Mouse (Mus musculus) hindbrain, embryonic 13.5 days (tissue): ENCODE results near the gene Cdhr5. TPM values are rescaled to one million over a fixed set of nuclear protein-coding genes. Genes with fewer than 3 reads are reported as not detected.

Source experiments
- ATAC-seq: fragments of 200-750 bp; cut with Nextera tagmentation; 2 replicates; pipeline ENCODE4 v1.8.0; 2017; ENCODE audit warnings: moderate TSS enrichment; ENCODE audit not compliant: low FRiP score
- H3K27ac ChIP-seq: fragments of 300-500 bp; sonication (generic); 2 replicates; pipeline ENCODE4 v1.5.1; 2015; ENCODE audit warnings: inconsistent platforms, mild to moderate bottlenecking, moderate library complexity
- H3K27me3 ChIP-seq: fragments of 300-500 bp; sonication (generic); 2 replicates; pipeline ENCODE4 v1.6.1; 2015; ENCODE audit warnings: mild to moderate bottlenecking, inconsistent platforms
- H3K36me3 ChIP-seq: fragments of 300-500 bp; sonication (generic); 2 replicates; pipeline ENCODE4 v1.6.1; 2015; ENCODE audit warnings: mild to moderate bottlenecking, inconsistent platforms
- H3K4me1 ChIP-seq: fragments of 300-500 bp; sonication (generic); replicated peaks from 2 replicates; pipeline ENCODE4 v1.6.1; 2015; ENCODE audit warnings: inconsistent platforms
- H3K4me2 ChIP-seq: fragments of 300-500 bp; sonication (generic); 2 replicates; pipeline ENCODE4 v1.6.1; 2015; ENCODE audit warnings: inconsistent platforms, mild to moderate bottlenecking, moderate library complexity
- H3K4me3 ChIP-seq: fragments of 300-500 bp; sonication (generic); 2 replicates; pipeline ENCODE4 v1.5.1; 2015; ENCODE audit warnings: mild to moderate bottlenecking, inconsistent platforms
- H3K9ac ChIP-seq: fragments of 300-500 bp; sonication (generic); 2 replicates; pipeline ENCODE4 v1.6.1; 2015; ENCODE audit warnings: mild to moderate bottlenecking, inconsistent platforms
- H3K9me3 ChIP-seq: fragments of 300-500 bp; sonication (generic); 2 replicates; pipeline ENCODE4 v1.6.1; 2016; ENCODE audit warnings: inconsistent platforms
- WGBS: fragments of 180-500 bp; shearing (Covaris S2); methylation state at CpG from one replicate; pipeline ENCODE4 v1.1.7; 2015; 5-methylcytosine and 5-hydroxymethylcytosine counted together
- polyA plus RNA-seq: library from polyadenylated mRNA; unstranded; fragments of >200 nt; fragmentation: Nextera tagmentation; extraction: Ambion mirVana; gene quantifications from 2 replicates; pipeline ENCODE4 v1.2.1, GENCODE M21; 2015

The Cdhr5 gene
- not detected in 2 replicates for polyA plus RNA-seq

DNA sequence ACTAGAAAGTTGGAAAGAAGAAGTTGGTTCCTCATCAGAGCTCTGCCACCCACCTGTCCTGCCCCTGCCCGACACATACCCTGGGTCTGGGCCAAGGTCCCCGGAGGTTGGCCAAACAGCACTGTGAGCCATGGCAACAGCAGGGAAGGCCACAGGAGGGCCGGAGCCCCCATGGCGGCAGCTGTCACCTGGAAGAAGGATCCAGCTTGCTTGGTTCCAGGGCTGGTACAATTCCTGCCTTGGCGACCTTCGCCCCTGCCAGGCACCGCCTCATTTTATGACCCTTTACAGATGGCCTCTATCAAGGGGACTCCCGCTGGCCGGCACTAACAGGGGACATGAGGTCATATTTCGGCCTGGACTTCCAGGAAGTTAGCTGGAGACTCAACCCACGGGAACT, at the start of gene Cdhr5:
Gene Cdhr5, minus strand, starts transcription at position 241 of the 400 bp plus-strand sequence.
- H3K9ac ChIP-seq = no peak within 1 kb of the TSS
- ATAC-seq = no peak
- 62% methylated on average over 11 of the region's 11 CpGs for WGBS
- no peak within 1 kb of the TSS for H3K4me2 ChIP-seq
- H3K27ac ChIP-seq = no peak within 1 kb of the TSS
- H3K36me3 ChIP-seq = no peaks in the 10 kb centered on the region
- H3K9me3 ChIP-seq = no peaks in the 10 kb centered on the region
- H3K27me3 ChIP-seq = peaks cover 24% of the 10 kb centered on the region
- no peak within 1 kb of the TSS for H3K4me3 ChIP-seq
- H3K4me1 ChIP-seq = peaks cover 13% of the 10 kb centered on the region

DNA sequence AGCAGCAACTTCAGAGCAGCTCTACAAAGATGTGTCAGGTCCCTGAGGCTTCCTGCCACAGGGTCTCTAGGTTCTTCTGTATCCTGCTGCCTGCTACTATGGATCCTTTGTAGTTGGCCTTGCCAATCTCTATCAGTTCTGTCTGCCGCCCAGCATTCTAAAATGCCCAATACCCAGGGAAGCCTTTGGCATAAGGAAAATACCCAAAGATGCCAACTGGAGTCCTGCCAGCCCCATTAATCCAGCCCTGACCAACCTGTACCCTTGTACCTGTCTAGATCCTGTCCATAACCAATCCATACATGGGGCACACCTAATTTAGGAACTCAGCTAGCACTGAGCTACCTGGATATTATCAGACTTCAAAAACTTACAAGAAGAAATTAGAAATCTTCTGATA, 48.1 kb upstream of the Cdhr5 start:
- H3K36me3 ChIP-seq = peaks cover 45% of the 10 kb centered on the region
- H3K4me3 ChIP-seq = no peak overlapping the region
- peaks cover 40% of the 10 kb centered on the region for H3K4me1 ChIP-seq
- WGBS = 93% methylated on average over 1 of the region's 1 CpGs
- peak overlapping the region; percentile 6; the same call in 1 of the 2 replicates for H3K4me2 ChIP-seq
- no peaks in the 10 kb centered on the region for H3K9me3 ChIP-seq
- peak overlapping the region; percentile 49 for H3K9ac ChIP-seq
- H3K27ac ChIP-seq = no peak overlapping the region
- no peak for ATAC-seq
- H3K27me3 ChIP-seq = no peaks in the 10 kb centered on the region

DNA sequence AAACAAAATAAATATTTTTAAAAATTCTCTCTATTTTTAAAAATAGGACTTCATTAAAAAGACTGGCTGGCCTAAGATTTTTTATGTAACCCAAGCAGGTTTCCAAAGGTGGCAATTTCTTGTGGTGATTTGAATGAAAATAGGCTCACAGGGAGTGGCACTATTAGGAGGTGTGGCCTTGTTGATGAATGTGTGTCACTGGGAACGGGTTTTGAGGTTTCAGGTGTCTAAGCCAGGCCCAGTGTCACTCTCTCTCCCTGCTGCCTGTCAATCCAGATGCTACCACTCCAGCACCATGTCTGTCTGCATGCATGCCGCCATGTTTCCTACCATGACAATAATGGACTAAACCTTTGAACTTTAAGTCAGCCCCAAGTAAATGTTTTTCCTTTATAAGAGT, 42.9 kb upstream of the Cdhr5 start:
- Histone ChIP-seq H3K4me3 (no peak overlapping the region), H3K4me2 (no peak overlapping the region), H3K27me3 (no peaks in the 10 kb centered on the region), H3K9me3 (no peaks in the 10 kb centered on the region), H3K9ac (no peak overlapping the region), H3K4me1 (peaks cover 3% of the 10 kb centered on the region), H3K36me3 (peaks cover 96% of the 10 kb centered on the region), H3K27ac (no peak overlapping the region)
- no peak for ATAC-seq
- WGBS = 73% methylated on average over 2 of the region's 2 CpGs

- no peak overlapping the region for H3K9ac ChIP-seq
- no peaks in the 10 kb centered on the region for H3K4me1 ChIP-seq
- H3K27me3 ChIP-seq = no peaks in the 10 kb centered on the region
- ATAC-seq = no peak
- no peak overlapping the region for H3K27ac ChIP-seq
- peaks cover 98% of the 10 kb centered on the region for H3K36me3 ChIP-seq
- 63% methylated on average over 1 of the region's 1 CpGs for WGBS
- H3K9me3 ChIP-seq = no peaks in the 10 kb centered on the region
- no peak overlapping the region for H3K4me3 ChIP-seq
- no peak overlapping the region for H3K4me2 ChIP-seq
Observed at GRCm38 (mm10) chr7:141317619-141318132, 41.1 kb upstream of the Cdhr5 start.

GRCm38 (mm10) chr7:141315974-141316373, 39.4 kb upstream of the Cdhr5 start:
- H3K27ac ChIP-seq = no peak overlapping the region
- ATAC-seq = no peak
- WGBS = 81% methylated on average over 5 of the region's 5 CpGs
- no peak overlapping the region for H3K4me3 ChIP-seq
- no peaks in the 10 kb centered on the region for H3K9me3 ChIP-seq
- no peaks in the 10 kb centered on the region for H3K27me3 ChIP-seq
- peaks cover 98% of the 10 kb centered on the region for H3K36me3 ChIP-seq
- no peaks in the 10 kb centered on the region for H3K4me1 ChIP-seq
- H3K9ac ChIP-seq = no peak overlapping the region
- H3K4me2 ChIP-seq = no peak overlapping the region

- Histone ChIP-seq H3K4me2 (no peak overlapping the region), H3K36me3 (peaks cover 98% of the 10 kb centered on the region), H3K27ac (no peak overlapping the region), H3K9me3 (no peaks in the 10 kb centered on the region), H3K4me1 (no peaks in the 10 kb centered on the region), H3K9ac (no peak overlapping the region), H3K4me3 (no peak overlapping the region), H3K27me3 (no peaks in the 10 kb centered on the region)
- WGBS = 93% methylated on average over 8 of the region's 8 CpGs
- no peak for ATAC-seq
Observed at GRCm38 (mm10) chr7:141315076-141315475, 38.5 kb upstream of the Cdhr5 start.

DNA sequence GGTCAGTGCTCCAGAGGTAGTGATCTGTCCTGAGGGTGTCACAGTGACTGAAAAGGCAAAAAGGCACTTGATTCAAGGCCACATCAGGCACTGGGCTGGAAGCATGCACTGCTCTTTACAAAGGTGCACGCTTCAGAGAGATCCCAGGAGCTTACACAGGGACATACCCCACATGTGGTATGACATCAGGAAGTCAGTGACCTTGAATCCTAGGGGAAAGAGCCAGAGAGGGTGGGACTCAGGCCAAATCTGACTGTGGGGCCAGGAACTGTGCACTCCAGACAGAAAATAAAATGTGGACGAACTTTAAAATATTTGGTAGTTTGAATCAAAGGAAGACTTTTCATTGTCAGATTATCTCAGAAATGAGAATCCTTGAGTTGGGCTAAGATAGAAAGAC, 37.8 kb upstream of the Cdhr5 start:
- H3K27ac ChIP-seq = no peak overlapping the region
- H3K4me2 ChIP-seq = no peak overlapping the region
- H3K36me3 ChIP-seq = peaks cover 98% of the 10 kb centered on the region
- no peak overlapping the region for H3K9ac ChIP-seq
- whole genome bisulfite sequencing = 99% methylated on average over 2 of the region's 2 CpGs
- no peaks in the 10 kb centered on the region for H3K4me1 ChIP-seq
- H3K4me3 ChIP-seq = no peak overlapping the region
- ATAC-seq = no peak
- H3K9me3 ChIP-seq = no peaks in the 10 kb centered on the region
- no peaks in the 10 kb centered on the region for H3K27me3 ChIP-seq

DNA sequence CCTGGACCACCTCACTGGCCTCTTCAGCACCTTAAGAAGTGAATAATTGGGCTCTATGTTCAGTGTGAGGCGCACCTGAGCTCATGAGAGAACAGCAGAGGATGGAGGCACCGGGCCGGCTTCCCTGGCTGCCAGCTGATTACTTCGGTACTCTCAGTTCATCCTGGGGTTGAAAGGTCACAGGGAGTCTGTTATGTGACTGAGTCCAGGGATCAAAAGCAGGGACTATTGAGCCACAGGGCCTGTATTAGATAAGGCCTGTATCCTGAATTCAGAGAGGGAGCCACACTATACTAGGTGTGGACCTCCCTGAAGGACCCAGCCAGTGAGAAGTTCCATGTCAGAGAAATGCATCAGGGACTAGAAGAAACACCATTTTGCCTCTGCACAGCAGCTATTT, 28.0 kb upstream of the Cdhr5 start:
- no peak overlapping the region for H3K4me3 ChIP-seq
- no peak overlapping the region for H3K9ac ChIP-seq
- no peak overlapping the region for H3K4me2 ChIP-seq
- H3K27ac ChIP-seq = no peak overlapping the region
- no peaks in the 10 kb centered on the region for H3K4me1 ChIP-seq
- no peak for ATAC-seq
- H3K27me3 ChIP-seq = no peaks in the 10 kb centered on the region
- H3K9me3 ChIP-seq = no peaks in the 10 kb centered on the region
- WGBS = 91% methylated on average over 4 of the region's 4 CpGs
- peaks cover 97% of the 10 kb centered on the region for H3K36me3 ChIP-seq

DNA sequence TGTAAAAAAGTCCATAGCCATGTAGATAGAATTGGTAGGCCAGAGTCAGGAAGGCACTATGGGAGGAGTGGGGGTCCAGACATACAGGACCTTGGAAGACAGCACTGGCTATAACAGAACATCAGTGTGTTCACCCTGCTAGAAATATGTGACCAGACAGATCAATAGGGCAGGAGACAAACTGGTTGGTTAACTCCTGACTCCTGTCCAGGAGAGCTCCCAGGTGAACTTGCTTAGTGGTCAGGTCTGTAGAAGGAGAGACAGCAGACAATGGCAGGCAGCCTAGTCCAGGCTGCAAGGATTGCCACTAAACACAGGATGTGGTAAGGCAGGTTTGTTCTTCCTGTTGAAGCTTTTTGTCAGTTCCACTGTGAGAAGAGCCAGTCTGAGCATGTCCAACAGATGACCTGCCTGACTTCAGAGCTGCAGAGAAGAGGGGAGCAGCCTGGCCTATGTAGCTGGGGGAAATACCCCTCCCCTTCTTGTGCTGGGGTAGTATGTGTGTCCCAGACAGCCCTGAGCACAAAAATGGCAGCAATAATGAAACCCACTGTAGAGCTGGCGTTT, 26.2 kb upstream of the Cdhr5 start:
- Histone ChIP-seq H3K9me3 (no peaks in the 10 kb centered on the region), H3K4me1 (no peaks in the 10 kb centered on the region), H3K36me3 (peaks cover 92% of the 10 kb centered on the region), H3K27me3 (no peaks in the 10 kb centered on the region), H3K4me2 (no peak overlapping the region), H3K27ac (no peak overlapping the region), H3K4me3 (no peak overlapping the region), H3K9ac (no peak overlapping the region)
- ATAC-seq = no peak
- 69% methylated on average over 1 of the region's 1 CpGs for WGBS

DNA sequence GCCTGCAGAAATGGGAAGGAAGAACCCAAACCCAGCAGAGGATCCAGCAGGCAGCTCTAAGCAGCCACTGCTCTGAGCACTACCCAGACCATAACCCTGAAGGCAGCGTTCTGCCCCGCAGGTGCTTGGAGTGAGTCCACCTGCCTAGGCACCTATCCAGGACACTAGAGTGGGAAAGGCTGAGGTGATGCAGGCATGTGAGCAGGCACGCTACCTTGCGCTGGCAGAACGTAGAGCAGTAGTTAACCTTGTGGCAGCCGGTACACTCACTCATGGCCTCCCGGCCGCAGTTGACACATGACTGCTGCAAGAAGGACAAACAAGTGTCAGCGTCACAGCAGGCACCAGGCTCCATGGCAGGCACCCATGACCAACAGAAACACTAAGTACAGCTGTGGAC, 24.8 kb upstream of the Cdhr5 start:
- Histone ChIP-seq H3K9me3 (no peaks in the 10 kb centered on the region), H3K4me1 (no peaks in the 10 kb centered on the region), H3K27me3 (peaks cover 2% of the 10 kb centered on the region; the same call in 1 of the 2 replicates), H3K4me2 (no peak overlapping the region), H3K27ac (no peak overlapping the region), H3K4me3 (no peak overlapping the region), H3K9ac (no peak overlapping the region), H3K36me3 (peaks cover 94% of the 10 kb centered on the region)
- 97% methylated on average over 9 of the region's 9 CpGs for WGBS
- no peak for ATAC-seq

GRCm38 (mm10) chr7:141299175-141299574, 22.6 kb upstream of the Cdhr5 start:
- Histone ChIP-seq H3K4me2 (no peak overlapping the region), H3K27me3 (peaks cover 25% of the 10 kb centered on the region), H3K9me3 (no peaks in the 10 kb centered on the region), H3K36me3 (peaks cover 74% of the 10 kb centered on the region), H3K9ac (no peak overlapping the region), H3K4me3 (no peak overlapping the region), H3K27ac (no peak overlapping the region), H3K4me1 (peaks cover 6% of the 10 kb centered on the region)
- WGBS = 97% methylated on average over 8 of the region's 8 CpGs
- no peak for ATAC-seq

GRCm38 (mm10) chr7:141297926-141298650, 21.5 kb upstream of the Cdhr5 start:
- H3K4me2 ChIP-seq = no peak overlapping the region
- H3K9me3 ChIP-seq = no peaks in the 10 kb centered on the region
- WGBS = 80% methylated on average over 3 of the region's 3 CpGs
- peaks cover 17% of the 10 kb centered on the region for H3K4me1 ChIP-seq
- no peak overlapping the region for H3K27ac ChIP-seq
- peaks cover 64% of the 10 kb centered on the region for H3K36me3 ChIP-seq
- no peak overlapping the region for H3K9ac ChIP-seq
- no peak overlapping the region for H3K4me3 ChIP-seq
- ATAC-seq = no peak
- H3K27me3 ChIP-seq = peaks cover 35% of the 10 kb centered on the region

- Histone ChIP-seq H3K4me2 (peak overlapping the region; percentile 65), H3K27ac (no peak overlapping the region), H3K27me3 (peaks cover 70% of the 10 kb centered on the region), H3K9ac (peak overlapping the region; percentile 67; the same call in 1 of the 2 replicates), H3K4me1 (peaks cover 35% of the 10 kb centered on the region), H3K4me3 (peak overlapping the region; percentile 39; the same call in 1 of the 2 replicates), H3K9me3 (no peaks in the 10 kb centered on the region), H3K36me3 (peaks cover 28% of the 10 kb centered on the region)
- no peak for ATAC-seq
- 5% methylated on average over 21 of the region's 22 CpGs for WGBS
Observed at GRCm38 (mm10) chr7:141294479-141294878, 17.9 kb upstream of the Cdhr5 start.
